Mouse (Mus musculus) embryonic fibroblast, embryonic 13.5 days (primary cell): ENCODE results near the gene Pth1r.

Source experiments
- CTCF ChIP-seq: IDR thresholded peaks from 2 replicates; pipeline ENCODE4 v1.5.1; 2011; ENCODE audit warnings: mild to moderate bottlenecking, control low read depth, low read length, moderate library complexity, borderline replicate concordance; ENCODE audit not compliant: insufficient read depth
- POLR2A ChIP-seq: IDR thresholded peaks from 2 replicates; pipeline ENCODE4 v1.6.1; 2011; ENCODE audit warnings: low read depth, mild to moderate bottlenecking, control low read depth, low read length, moderate library complexity

DNA sequence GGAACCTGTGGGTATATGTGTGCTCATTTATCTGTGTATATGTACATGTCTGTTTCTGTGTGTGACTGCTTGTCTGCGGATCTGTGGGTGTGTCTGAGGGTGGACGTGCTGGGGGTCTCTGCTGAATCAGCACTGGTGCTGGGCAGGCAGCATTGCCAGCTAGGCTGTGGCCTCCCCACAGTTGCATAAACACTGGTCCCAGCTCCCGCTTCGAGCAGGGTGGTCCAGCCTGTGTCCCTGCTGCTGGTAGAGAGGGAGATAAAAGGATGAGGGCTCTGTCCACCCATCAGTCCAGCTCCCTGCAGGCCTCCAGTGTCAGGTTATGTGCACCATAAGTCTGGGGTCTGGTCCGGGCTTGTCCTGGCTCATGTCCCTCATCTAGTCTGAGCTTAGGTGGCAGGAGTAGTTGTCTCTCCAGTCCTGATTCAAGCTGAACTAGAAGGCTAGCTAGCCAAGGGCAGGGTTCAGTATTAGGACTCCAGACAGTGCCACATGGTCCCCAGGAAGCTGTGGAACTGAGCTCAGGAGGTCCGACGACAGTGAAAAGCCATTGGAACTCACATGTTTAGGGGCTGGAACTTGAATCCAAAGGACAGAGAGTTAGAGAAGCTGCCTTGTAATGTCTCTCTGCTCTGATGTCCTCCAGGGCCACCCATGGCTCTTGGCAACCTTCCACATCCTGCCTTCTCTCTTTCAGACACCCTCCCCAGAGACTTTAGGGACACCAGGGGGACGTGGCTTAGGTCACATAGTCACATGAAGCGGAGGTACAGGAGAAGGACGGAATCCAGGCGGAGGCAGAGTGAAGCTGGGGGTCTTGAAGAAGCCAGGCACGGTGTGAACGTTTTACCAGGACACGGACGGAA, 27.7 kb upstream of the Pth1r start:
- TF ChIP-seq POLR2A: no peak
- TF ChIP-seq CTCF: no peak
